Mouse (Mus musculus) spleen, adult 2 months (tissue): ENCODE measurements around the gene Rai14.

Experiments used
- CTCF ChIP-seq: fragments of 200-500 bp; IDR thresholded peaks from 2 replicates; pipeline ENCODE4 v1.5.1; 2011; ENCODE audit warnings: mild to moderate bottlenecking, inconsistent platforms; ENCODE audit not compliant: insufficient read depth, insufficient read length, insufficient replicate concordance; ENCODE audit errors: extremely low read depth
- POLR2A ChIP-seq: fragments of 200-500 bp; IDR thresholded peaks from 2 replicates; pipeline ENCODE4 v1.6.1; 2011; ENCODE audit warnings: low read depth, low read length, inconsistent platforms

DNA sequence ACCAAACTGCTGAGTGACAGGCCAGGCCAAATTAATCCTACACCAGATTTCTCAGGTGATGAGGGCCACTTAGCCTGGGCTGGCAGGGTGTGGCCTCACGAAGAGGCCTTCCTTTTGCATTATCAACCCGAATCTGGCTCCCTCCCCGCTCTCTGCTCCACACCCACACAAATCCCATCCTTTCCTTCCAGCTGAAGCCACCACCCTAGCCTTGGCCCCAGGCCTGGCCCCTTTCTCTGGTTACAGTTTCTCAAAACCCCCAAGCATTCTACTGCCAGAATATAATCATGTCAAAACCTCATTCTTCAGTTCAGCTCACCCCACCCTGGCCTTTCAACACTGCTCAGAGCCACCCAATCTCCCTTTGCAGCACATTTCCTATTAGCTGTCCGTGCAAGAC is 34.9 kb downstream of the Rai14 start:
- TF ChIP-seq CTCF (no peak), POLR2A (no peak)
